Comparison of ENCODE assay signal across 18 mouse cellular contexts in the genomic region with DNA sequence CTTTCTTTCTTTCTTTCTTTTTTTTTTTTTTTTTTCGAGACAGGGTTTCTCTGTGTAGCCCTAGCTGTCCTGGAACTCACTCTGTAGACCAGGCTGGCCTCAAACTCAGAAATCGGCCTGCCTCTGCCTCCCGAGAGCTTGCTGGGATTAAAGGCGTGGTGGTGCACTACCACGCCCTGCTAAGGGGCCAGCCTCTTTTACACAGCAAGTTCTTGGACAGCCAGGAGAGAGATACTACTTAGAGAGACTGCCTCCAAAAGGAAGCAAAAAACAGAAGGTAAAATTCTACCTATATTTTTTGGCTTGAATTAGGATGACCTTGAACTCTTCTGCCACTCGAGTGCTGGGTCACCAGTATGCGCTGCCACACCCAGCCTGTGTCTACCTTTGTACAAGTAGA. TPM values are rescaled to one million over a fixed set of nuclear protein-coding genes. Genes with fewer than 3 reads are reported as not detected.
"Had no signal": no experiment of that assay in that cellular context is flagged by ENCODE, and none has a peak within 500 bp of the region (broad histone marks: within the 10 kb centered on the region; RNA-seq: fewer than 3 reads in every experiment).

No protein-coding gene starts in this region.

RNA-seq across cellular contexts. Expression of a gene that starts 28.7 kb away (rescaled TPM):
- polyA plus RNA-seq: heart, embryonic 11.5 days; heart, embryonic 13.5 days; heart, embryonic 15.5 days; heart, postnatal 0 days; hindbrain, embryonic 13.5 days; hindbrain, embryonic 15.5 days; hindbrain, postnatal 0 days; intestine, embryonic 14.5 days; intestine, embryonic 16.5 days; kidney, adult 2 months; kidney, embryonic 15.5 days; kidney, postnatal 0 days; large intestine, adult 2 months; limb, embryonic 11.5 days; limb, embryonic 13.5 days; limb, embryonic 15.5 days; liver, adult 2 months; liver, embryonic 14.5 days had no signal
